Mouse (Mus musculus) embryonic facial prominence, embryonic 11.5 days (tissue): ENCODE measurements around the gene Myo1e. TPM values are rescaled to one million over a fixed set of nuclear protein-coding genes. Genes with fewer than 3 reads are reported as not detected.

ENCODE experiments used
- ATAC-seq: fragments of 200-750 bp; cut with Nextera tagmentation; replicated peaks from 2 replicates; pipeline ENCODE4 v1.8.0; 2017; ENCODE audit warnings: low read depth; ENCODE audit not compliant: insufficient number of reproducible peaks, low FRiP score, low TSS enrichment
- DNase-seq: peaks from one replicate; pipeline ENCODE4 v3.0.0-alpha.2; 2015; ENCODE audit warnings: low spot score
- H3K27ac ChIP-seq: fragments of 300-500 bp; sonication (generic); replicated peaks from 2 replicates; pipeline ENCODE4 v1.5.1; 2014; ENCODE audit warnings: mild to moderate bottlenecking, low read depth, low read length, control low read depth
- H3K27me3 ChIP-seq: fragments of 300-500 bp; sonication (generic); 2 replicates; pipeline ENCODE4 v1.6.1; 2014; ENCODE audit warnings: mild to moderate bottlenecking, low read length, moderate library complexity, mixed read lengths; ENCODE audit not compliant: control insufficient read depth, insufficient read depth
- H3K36me3 ChIP-seq: fragments of 300-500 bp; sonication (generic); replicated peaks from 2 replicates; pipeline ENCODE4 v1.6.1; 2014; ENCODE audit warnings: low read depth, mild to moderate bottlenecking, low read length, moderate library complexity, mixed read lengths; ENCODE audit not compliant: control insufficient read depth, insufficient read depth
- H3K4me1 ChIP-seq: fragments of 300-500 bp; sonication (generic); 2 replicates; pipeline ENCODE4 v1.6.1; 2014; ENCODE audit warnings: low read length, mixed read lengths; ENCODE audit not compliant: control insufficient read depth, insufficient read depth
- H3K4me2 ChIP-seq: fragments of 300-500 bp; sonication (generic); 2 replicates; pipeline ENCODE4 v1.6.1; 2014; ENCODE audit warnings: low read depth, mild to moderate bottlenecking, control low read depth, low read length, moderate library complexity
- H3K4me3 ChIP-seq: fragments of 300-500 bp; sonication (generic); 2 replicates; pipeline ENCODE4 v1.5.1; 2014; ENCODE audit warnings: low read depth, low read length, control low read depth
- H3K9ac ChIP-seq: fragments of 300-500 bp; sonication (generic); replicated peaks from 2 replicates; pipeline ENCODE4 v1.6.1; 2014; ENCODE audit warnings: mild to moderate bottlenecking, control low read depth, low read length
- H3K9me3 ChIP-seq: fragments of 300-500 bp; sonication (generic); replicated peaks from 2 replicates; pipeline ENCODE4 v1.6.1; 2016; ENCODE audit warnings: mild to moderate bottlenecking, low read length, inconsistent platforms, mixed read lengths; ENCODE audit not compliant: control insufficient read depth
- WGBS: fragments of 180-500 bp; shearing (Covaris S2); extraction: QIAGEN DNeasy Blood & Tissue Kit; methylation state at CpG from one replicate; pipeline ENCODE4 v1.1.7; 2014; 5-methylcytosine and 5-hydroxymethylcytosine counted together
- polyA plus RNA-seq: library from polyadenylated mRNA; unstranded; fragments of >200 nt; fragmentation: Nextera tagmentation; extraction: Ambion mirVana; gene quantifications from 2 replicates; pipeline ENCODE4 v1.2.1, GENCODE M21; 2014

The Myo1e gene
- polyA plus RNA-seq, 1 experiment from 2014 or later = 14.8 TPM

GRCm38 (mm10) chr9:70271137-70271536 is 64.0 kb downstream of the Myo1e start:
- peaks cover 2% of the 10 kb centered on the region; the same call in 1 of the 2 replicates for H3K4me1 ChIP-seq
- WGBS = 87% methylated on average over 7 of the region's 7 CpGs
- no peak overlapping the region for H3K27ac ChIP-seq
- DNase-seq (no peak), ATAC-seq (no peak)
- no peak overlapping the region for H3K9ac ChIP-seq
- H3K36me3 ChIP-seq = no peaks in the 10 kb centered on the region
- H3K9me3 ChIP-seq = no peaks in the 10 kb centered on the region
- no peak overlapping the region for H3K4me2 ChIP-seq
- no peaks in the 10 kb centered on the region for H3K27me3 ChIP-seq
- no peak overlapping the region for H3K4me3 ChIP-seq

- ATAC-seq (no peak), DNase-seq (no peak)
- Histone ChIP-seq H3K4me3 (no peak overlapping the region), H3K4me2 (no peak overlapping the region), H3K4me1 (peaks cover 2% of the 10 kb centered on the region; the same call in 1 of the 2 replicates), H3K36me3 (no peaks in the 10 kb centered on the region), H3K27ac (no peak overlapping the region), H3K27me3 (no peaks in the 10 kb centered on the region), H3K9me3 (no peaks in the 10 kb centered on the region), H3K9ac (no peak overlapping the region)
- WGBS = 91% methylated on average over 9 of the region's 9 CpGs
Measured at GRCm38 (mm10) chr9:70271631-70272030, 64.5 kb downstream of the Myo1e start.

- no peaks in the 10 kb centered on the region for H3K9me3 ChIP-seq
- H3K27me3 ChIP-seq = no peaks in the 10 kb centered on the region
- no peaks in the 10 kb centered on the region for H3K4me1 ChIP-seq
- no peak overlapping the region for H3K4me3 ChIP-seq
- no peak overlapping the region for H3K27ac ChIP-seq
- WGBS = 88% methylated on average over 6 of the region's 6 CpGs
- H3K9ac ChIP-seq = no peak overlapping the region
- DNase-seq = no peak
- no peak for ATAC-seq
- no peak overlapping the region for H3K4me2 ChIP-seq
- no peaks in the 10 kb centered on the region for H3K36me3 ChIP-seq
Measured at GRCm38 (mm10) chr9:70274071-70274470, 66.9 kb downstream of the Myo1e start.

- 82% methylated on average over 6 of the region's 6 CpGs for WGBS
Measured at GRCm38 (mm10) chr9:70274476-70274875, 67.3 kb downstream of the Myo1e start.

GRCm38 (mm10) chr9:70274887-70275555 is 67.9 kb downstream of the Myo1e start:
- WGBS = 93% methylated on average over 12 of the region's 12 CpGs
- DNase-seq = no peak
- H3K4me2 ChIP-seq = no peak overlapping the region

More at GRCm38 (mm10) chr9:70274476-70274875, 67.3 kb downstream of the Myo1e start:
- Histone ChIP-seq H3K4me1 (no peaks in the 10 kb centered on the region), H3K4me2 (no peak overlapping the region), H3K27ac (no peak overlapping the region), H3K9ac (no peak overlapping the region), H3K4me3 (no peak overlapping the region), H3K36me3 (no peaks in the 10 kb centered on the region), H3K27me3 (no peaks in the 10 kb centered on the region), H3K9me3 (no peaks in the 10 kb centered on the region)
- ATAC-seq (no peak), DNase-seq (no peak)

GRCm38 (mm10) chr9:70277076-70277475 is 69.9 kb downstream of the Myo1e start:
- no peak for DNase-seq
- Histone ChIP-seq H3K9me3 (no peaks in the 10 kb centered on the region), H3K4me2 (no peak overlapping the region), H3K27ac (no peak overlapping the region), H3K4me1 (no peaks in the 10 kb centered on the region), H3K9ac (no peak overlapping the region), H3K27me3 (no peaks in the 10 kb centered on the region), H3K36me3 (no peaks in the 10 kb centered on the region), H3K4me3 (no peak overlapping the region)
- ATAC-seq = no peak
- WGBS = 88% methylated on average over 3 of the region's 3 CpGs

More at GRCm38 (mm10) chr9:70274887-70275555, 67.9 kb downstream of the Myo1e start:
- ATAC-seq = no peak
- H3K9ac ChIP-seq = no peak overlapping the region
- H3K27me3 ChIP-seq = no peaks in the 10 kb centered on the region
- no peaks in the 10 kb centered on the region for H3K9me3 ChIP-seq
- H3K4me3 ChIP-seq = no peak overlapping the region
- H3K36me3 ChIP-seq = no peaks in the 10 kb centered on the region
- H3K27ac ChIP-seq = no peak overlapping the region
- H3K4me1 ChIP-seq = no peaks in the 10 kb centered on the region

GRCm38 (mm10) chr9:70277529-70277982 is 70.4 kb downstream of the Myo1e start:
- H3K27ac ChIP-seq = no peak overlapping the region
- H3K4me1 ChIP-seq = no peaks in the 10 kb centered on the region
- WGBS = 86% methylated on average over 11 of the region's 11 CpGs
- no peak overlapping the region for H3K4me2 ChIP-seq
- no peaks in the 10 kb centered on the region for H3K9me3 ChIP-seq
- DNase-seq (no peak), ATAC-seq (no peak)
- H3K36me3 ChIP-seq = no peaks in the 10 kb centered on the region
- no peak overlapping the region for H3K9ac ChIP-seq
- no peak overlapping the region for H3K4me3 ChIP-seq
- no peaks in the 10 kb centered on the region for H3K27me3 ChIP-seq

- ATAC-seq = no peak
- 81% methylated on average over 8 of the region's 8 CpGs for WGBS
Measured at GRCm38 (mm10) chr9:70281407-70281806, 74.3 kb downstream of the Myo1e start.

More at GRCm38 (mm10) chr9:70281407-70281806, 74.3 kb downstream of the Myo1e start:
- Histone ChIP-seq H3K4me1 (no peaks in the 10 kb centered on the region), H3K27ac (no peak overlapping the region), H3K9me3 (no peaks in the 10 kb centered on the region), H3K4me3 (no peak overlapping the region), H3K4me2 (no peak overlapping the region), H3K36me3 (no peaks in the 10 kb centered on the region), H3K27me3 (no peaks in the 10 kb centered on the region), H3K9ac (no peak overlapping the region)
- DNase-seq = no peak
